Mouse (Mus musculus): Measurements from ENCODE around the gene Sec61a1.

DNA sequence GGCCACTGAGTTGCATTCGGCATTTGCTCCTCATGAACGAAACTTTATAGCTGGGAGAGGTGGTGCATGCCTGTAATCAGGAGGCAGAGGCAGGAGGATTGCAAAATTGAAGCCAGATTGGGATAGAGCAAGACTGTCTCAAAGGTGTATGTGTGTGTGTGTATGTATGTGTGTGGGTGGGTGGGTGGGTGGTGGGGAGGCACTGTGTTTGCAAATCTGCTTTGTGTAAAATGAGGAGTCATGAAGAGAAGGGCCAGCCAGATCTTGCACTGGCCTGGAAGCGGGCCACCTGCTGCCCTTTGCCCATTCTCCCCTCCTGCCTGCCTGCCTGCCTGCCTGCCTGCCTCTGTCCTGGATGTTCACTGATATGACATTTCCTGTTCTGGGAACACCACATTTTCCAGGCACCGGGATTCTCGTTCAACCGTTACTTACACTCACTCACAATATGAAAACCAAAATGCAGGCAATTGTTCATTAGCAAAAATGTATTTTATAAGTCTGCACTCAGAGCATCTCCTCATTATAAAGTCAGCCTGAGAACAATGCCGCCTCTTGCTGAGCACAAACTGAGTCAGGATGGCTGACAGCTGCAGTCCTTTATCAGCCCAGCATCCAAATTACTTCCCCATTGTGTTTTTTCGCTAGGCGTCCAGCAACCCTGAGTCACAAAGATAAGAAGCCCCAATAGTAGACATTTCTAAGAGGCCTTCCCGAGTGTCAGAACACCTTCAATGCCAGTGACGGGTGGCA lies 26.1 kb upstream of the Sec61a1 start:
- TF ChIP-seq CTCF (conservative IDR thresholded peaks at IDR 0.05; ENCODE audit: insufficient read depth, insufficient read length, low read depth, low read length) (no peak), POLR2A (IDR thresholded peaks at IDR 0.05; ENCODE audit: low read depth, low read length) (no peak)
